Mouse (Mus musculus) limb, embryonic 10.5 days (tissue): Measurements from ENCODE around the gene Fem1b. TPM values are rescaled to one million over a fixed set of nuclear protein-coding genes. Genes with fewer than 3 reads are reported as not detected.
A peak's percentile ranks its signal among the peaks of the same experiment; 100 is the strongest.

Experiments used
- DNase-seq: peaks from one replicate; pipeline ENCODE4 v3.0.0-alpha.2; 2017; ENCODE audit warnings: low spot score
- H3K27ac ChIP-seq: fragments of 300-500 bp; sonication (generic); 2 replicates; pipeline ENCODE4 v1.5.1; 2016; ENCODE audit warnings: mild to moderate bottlenecking
- H3K27me3 ChIP-seq: fragments of 300-500 bp; sonication (generic); 2 replicates; pipeline ENCODE4 v1.6.1; 2016; ENCODE audit warnings: low read depth, mild to moderate bottlenecking; ENCODE audit not compliant: poor library complexity, severe bottlenecking
- H3K36me3 ChIP-seq: fragments of 300-500 bp; sonication (generic); 2 replicates; pipeline ENCODE4 v1.6.1; 2016; ENCODE audit warnings: mild to moderate bottlenecking, moderate library complexity
- H3K4me1 ChIP-seq: fragments of 300-500 bp; sonication (generic); 2 replicates; pipeline ENCODE4 v1.6.1; 2016
- H3K4me3 ChIP-seq: fragments of 300-500 bp; sonication (generic); 2 replicates; pipeline ENCODE4 v1.5.1; 2016; ENCODE audit warnings: mild to moderate bottlenecking, moderate library complexity
- H3K9me3 ChIP-seq: fragments of 300-500 bp; sonication (generic); replicated peaks from 2 replicates; pipeline ENCODE4 v1.6.1; 2016; ENCODE audit warnings: mild to moderate bottlenecking
- WGBS: fragments of 180-500 bp; shearing (Covaris S2); methylation state at CpG from one replicate; pipeline ENCODE4 v1.1.7; 2016; 5-methylcytosine and 5-hydroxymethylcytosine counted together
- polyA plus RNA-seq: library from polyadenylated mRNA; unstranded; fragments of >200 nt; fragmentation: Nextera tagmentation; extraction: Ambion mirVana; gene quantifications from 2 replicates; pipeline ENCODE4 v1.2.1, GENCODE M21; 2016

Gene Fem1b
- polyA plus RNA-seq, 1 experiment from 2014 or later = 30.3 TPM

GRCm38 (mm10) chr9:62839172-62839770, 27.5 kb upstream of the Fem1b start:
- Histone ChIP-seq H3K4me1 (peaks cover 35% of the 10 kb centered on the region), H3K36me3 (peaks cover 6% of the 10 kb centered on the region; the same call in 1 of the 2 replicates), H3K27me3 (no peaks in the 10 kb centered on the region), H3K9me3 (no peaks in the 10 kb centered on the region), H3K4me3 (peak overlapping the region; percentile 89), H3K27ac (peak overlapping the region; percentile 98)
- DNase-seq = no peak
- 15% methylated on average over 14 of the region's 14 CpGs for WGBS

- peak within 1 kb of the TSS; percentile 98 for H3K27ac ChIP-seq
- under 1% methylated on average over 48 of the region's 48 CpGs for WGBS
- peaks cover 35% of the 10 kb centered on the region for H3K4me1 ChIP-seq
These were observed 26.9 kb upstream of the Fem1b start, which contains the start of gene Cln6 for GRCm38 (mm10) chr9:62838506-62839171. Cln6 (plus strand) TSS chr9:62838785.

GRCm38 (mm10) chr9:62838146-62838505, 26.4 kb upstream of the Fem1b start:
- DNase-seq = no peak
- H3K4me1 ChIP-seq = peaks cover 35% of the 10 kb centered on the region
- no peaks in the 10 kb centered on the region for H3K9me3 ChIP-seq
- peak overlapping the region; percentile 98 for H3K27ac ChIP-seq
- H3K4me3 ChIP-seq = peak overlapping the region; percentile 89
- no peaks in the 10 kb centered on the region for H3K27me3 ChIP-seq
- 15% methylated on average over 8 of the region's 8 CpGs for WGBS
- peaks cover 6% of the 10 kb centered on the region; the same call in 1 of the 2 replicates for H3K36me3 ChIP-seq

More at GRCm38 (mm10) chr9:62838506-62839171, 26.9 kb upstream of the Fem1b start, which contains the start of gene Cln6:
- Histone ChIP-seq H3K4me3 (peak within 1 kb of the TSS; percentile 89), H3K36me3 (peaks cover 6% of the 10 kb centered on the region; the same call in 1 of the 2 replicates), H3K9me3 (no peaks in the 10 kb centered on the region), H3K27me3 (no peaks in the 10 kb centered on the region)
- DNase-seq = peak; percentile 87

GRCm38 (mm10) chr9:62837611-62838010, 25.9 kb upstream of the Fem1b start:
- peaks cover 35% of the 10 kb centered on the region for H3K4me1 ChIP-seq
- H3K27me3 ChIP-seq = no peaks in the 10 kb centered on the region
- peak overlapping the region; percentile 98 for H3K27ac ChIP-seq
- 63% methylated on average over 3 of the region's 3 CpGs for WGBS
- H3K9me3 ChIP-seq = no peaks in the 10 kb centered on the region
- peak overlapping the region; percentile 89 for H3K4me3 ChIP-seq
- no peak for DNase-seq
- H3K36me3 ChIP-seq = peaks cover 6% of the 10 kb centered on the region; the same call in 1 of the 2 replicates

GRCm38 (mm10) chr9:62835705-62836446, 24.1 kb upstream of the Fem1b start:
- Histone ChIP-seq H3K4me1 (peaks cover 35% of the 10 kb centered on the region), H3K27ac (no peak overlapping the region), H3K9me3 (no peaks in the 10 kb centered on the region), H3K36me3 (no peaks in the 10 kb centered on the region), H3K4me3 (no peak overlapping the region), H3K27me3 (no peaks in the 10 kb centered on the region)
- 58% methylated on average over 4 of the region's 4 CpGs for WGBS
- no peak for DNase-seq

GRCm38 (mm10) chr9:62834906-62835305, 23.2 kb upstream of the Fem1b start:
- H3K36me3 ChIP-seq = no peaks in the 10 kb centered on the region
- no peak overlapping the region for H3K4me3 ChIP-seq
- no peaks in the 10 kb centered on the region for H3K9me3 ChIP-seq
- H3K4me1 ChIP-seq = peaks cover 32% of the 10 kb centered on the region
- H3K27ac ChIP-seq = no peak overlapping the region
- H3K27me3 ChIP-seq = no peaks in the 10 kb centered on the region
- WGBS = 88% methylated on average over 5 of the region's 5 CpGs
- no peak for DNase-seq

GRCm38 (mm10) chr9:62829877-62830276, 18.1 kb upstream of the Fem1b start:
- no peaks in the 10 kb centered on the region for H3K9me3 ChIP-seq
- WGBS = 83% methylated on average over 6 of the region's 6 CpGs
- no peak for DNase-seq

GRCm38 (mm10) chr9:62828662-62829086, 16.9 kb upstream of the Fem1b start:
- peak overlapping the region; percentile 63 for H3K27ac ChIP-seq

More at GRCm38 (mm10) chr9:62829877-62830276, 18.1 kb upstream of the Fem1b start:
- no peaks in the 10 kb centered on the region for H3K27me3 ChIP-seq
- H3K4me1 ChIP-seq = peaks cover 43% of the 10 kb centered on the region
- no peaks in the 10 kb centered on the region for H3K36me3 ChIP-seq
- H3K4me3 ChIP-seq = no peak overlapping the region
- H3K27ac ChIP-seq = no peak overlapping the region

GRCm38 (mm10) chr9:62827939-62828652, 16.4 kb upstream of the Fem1b start:
- 8% methylated on average over 24 of the region's 24 CpGs for WGBS
- H3K4me3 ChIP-seq = peak overlapping the region; percentile 38
- peak overlapping the region; percentile 87 for H3K27ac ChIP-seq
- H3K27me3 ChIP-seq = no peaks in the 10 kb centered on the region
- no peaks in the 10 kb centered on the region for H3K36me3 ChIP-seq
- peaks cover 43% of the 10 kb centered on the region for H3K4me1 ChIP-seq
- peak; percentile 53 for DNase-seq
- H3K9me3 ChIP-seq = no peaks in the 10 kb centered on the region

More at GRCm38 (mm10) chr9:62828662-62829086, 16.9 kb upstream of the Fem1b start:
- H3K4me3 ChIP-seq = peak overlapping the region; percentile 38
- H3K9me3 ChIP-seq = no peaks in the 10 kb centered on the region
- no peaks in the 10 kb centered on the region for H3K27me3 ChIP-seq
- peaks cover 43% of the 10 kb centered on the region for H3K4me1 ChIP-seq
- no peaks in the 10 kb centered on the region for H3K36me3 ChIP-seq
- under 1% methylated on average over 23 of the region's 23 CpGs for WGBS
- DNase-seq = peak; percentile 97

GRCm38 (mm10) chr9:62826456-62826855, 14.7 kb upstream of the Fem1b start:
- peak; percentile 49 for DNase-seq
- H3K27me3 ChIP-seq = no peaks in the 10 kb centered on the region
- no peaks in the 10 kb centered on the region for H3K9me3 ChIP-seq
- H3K4me1 ChIP-seq = peaks cover 43% of the 10 kb centered on the region
- 5% methylated on average over 7 of the region's 7 CpGs for WGBS
- H3K36me3 ChIP-seq = no peaks in the 10 kb centered on the region
- peak overlapping the region; percentile 87 for H3K27ac ChIP-seq
- H3K4me3 ChIP-seq = peak overlapping the region; percentile 26; the same call in 1 of the 2 replicates

GRCm38 (mm10) chr9:62825791-62826393, 14.2 kb upstream of the Fem1b start:
- no peaks in the 10 kb centered on the region for H3K36me3 ChIP-seq
- H3K9me3 ChIP-seq = no peaks in the 10 kb centered on the region
- no peaks in the 10 kb centered on the region for H3K27me3 ChIP-seq
- peak overlapping the region; percentile 87 for H3K27ac ChIP-seq
- DNase-seq = peak; percentile 64
- 4% methylated on average over 8 of the region's 9 CpGs for WGBS
- H3K4me3 ChIP-seq = peak overlapping the region; percentile 26; the same call in 1 of the 2 replicates
- peaks cover 43% of the 10 kb centered on the region for H3K4me1 ChIP-seq

GRCm38 (mm10) chr9:62821811-62822210, 10.1 kb upstream of the Fem1b start:
- H3K36me3 ChIP-seq = no peaks in the 10 kb centered on the region
- peaks cover 20% of the 10 kb centered on the region for H3K4me1 ChIP-seq
- no peaks in the 10 kb centered on the region for H3K9me3 ChIP-seq
- no peak for DNase-seq
- no peak overlapping the region for H3K4me3 ChIP-seq
- 98% methylated on average over 7 of the region's 7 CpGs for WGBS
- H3K27me3 ChIP-seq = no peaks in the 10 kb centered on the region
- H3K27ac ChIP-seq = no peak overlapping the region
